Mouse (Mus musculus) kidney, adult 2 months (tissue): ENCODE measurements around the gene Eva1c. TPM values are rescaled to one million over a fixed set of nuclear protein-coding genes. Genes with fewer than 3 reads are reported as not detected.

Experiments
- DNase-seq: peaks from one replicate; pipeline ENCODE4 v3.0.0; 2021
- H3K27ac ChIP-seq: fragments of 200-500 bp; 2 replicates; pipeline ENCODE4 v1.5.1; 2012; ENCODE audit warnings: low read depth, low read length, control low read depth, inconsistent platforms; ENCODE audit not compliant: insufficient read depth
- H3K27me3 ChIP-seq: fragments of 200-500 bp; replicated peaks from 2 replicates; pipeline ENCODE4 v1.6.1; 2012; ENCODE audit warnings: mild to moderate bottlenecking, moderate library complexity, low read length, inconsistent platforms; ENCODE audit not compliant: control insufficient read depth, insufficient read depth
- H3K36me3 ChIP-seq: fragments of 200-500 bp; 2 replicates; pipeline ENCODE4 v1.6.1; 2012; ENCODE audit warnings: mild to moderate bottlenecking, moderate library complexity, low read length, inconsistent platforms; ENCODE audit not compliant: control insufficient read depth, insufficient read depth
- H3K4me1 ChIP-seq: fragments of 200-500 bp; 2 replicates; pipeline ENCODE4 v1.6.1; 2011; ENCODE audit warnings: low read length; ENCODE audit not compliant: control insufficient read depth, insufficient read depth
- H3K4me3 ChIP-seq: fragments of 200-500 bp; 2 replicates; pipeline ENCODE4 v1.5.1; 2011; ENCODE audit warnings: mild to moderate bottlenecking, low read depth, low read length, control low read depth; ENCODE audit not compliant: insufficient read depth
- CTCF ChIP-seq: fragments of 200-500 bp; conservative IDR thresholded peaks from 2 replicates; pipeline ENCODE4 v1.5.1; 2011; ENCODE audit warnings: low read depth, mild to moderate bottlenecking, control low read depth, low read length, moderate library complexity, mixed read lengths; ENCODE audit not compliant: insufficient read depth, insufficient read length
- POLR2A ChIP-seq: fragments of 200-500 bp; IDR thresholded peaks from one replicate; pipeline ENCODE4 v1.6.1; 2011; ENCODE audit warnings: low read depth, low read length, control low read depth
- WGBS: fragments of 180-500 bp; shearing (Covaris S2); methylation state at CpG from one replicate; pipeline ENCODE4 v1.1.7; 2018; 5-methylcytosine and 5-hydroxymethylcytosine counted together
- polyA plus RNA-seq: library from polyadenylated mRNA; depleted of rRNA; stranded (reverse); fragments of >200 nt; gene quantifications from 2 replicates; pipeline ENCODE4 v1.2.3, GENCODE M21; 2012

Eva1c gene
- polyA plus RNA-seq, 1 experiment: 5.8 TPM

DNA sequence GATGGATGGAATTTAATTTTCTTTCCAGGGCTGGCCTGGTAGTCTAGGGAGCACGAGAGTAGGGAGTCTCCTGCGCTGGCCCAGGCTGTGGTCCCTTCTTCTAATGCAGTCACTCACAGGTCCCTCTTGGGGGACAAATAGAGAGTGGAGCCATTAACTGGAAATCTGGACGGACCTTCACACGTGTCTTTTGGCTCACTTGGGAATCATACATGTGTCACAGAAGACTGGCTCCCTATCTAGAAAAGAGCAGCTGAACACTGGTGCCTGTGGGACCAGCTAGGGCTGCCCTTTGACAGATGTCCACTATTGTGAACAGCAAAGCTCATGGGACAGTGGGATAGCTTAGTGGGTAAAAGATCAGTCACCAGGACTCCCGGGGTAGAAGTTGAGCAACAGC, 478 bp upstream of the Eva1c start:
- no peak for DNase-seq
- Histone ChIP-seq H3K27me3 (no peaks in the 10 kb centered on the region), H3K27ac (no peak overlapping the region), H3K36me3 (no peaks in the 10 kb centered on the region), H3K4me3 (no peak overlapping the region), H3K4me1 (no peaks in the 10 kb centered on the region)
- 88% methylated on average over 5 of the region's 5 CpGs for whole genome bisulfite sequencing
- TF ChIP-seq CTCF (no peak), POLR2A (no peak)

GRCm38 (mm10) chr16:90827498-90827897, 979 bp downstream of the Eva1c start:
- H3K36me3 ChIP-seq: no peaks in the 10 kb centered on the region
- 89% methylated on average over 9 of the region's 9 CpGs for WGBS
- H3K27me3 ChIP-seq: no peaks in the 10 kb centered on the region
- no peak overlapping the region for H3K4me3 ChIP-seq
- DNase-seq: no peak
- no peak overlapping the region for H3K27ac ChIP-seq
- no peaks in the 10 kb centered on the region for H3K4me1 ChIP-seq
- no peak for TF ChIP-seq CTCF
- no peak for TF ChIP-seq POLR2A

- no peak for DNase-seq
- Histone ChIP-seq H3K36me3 (no peaks in the 10 kb centered on the region), H3K27me3 (no peaks in the 10 kb centered on the region), H3K4me1 (no peaks in the 10 kb centered on the region), H3K27ac (no peak overlapping the region), H3K4me3 (no peak overlapping the region)
- WGBS: 87% methylated on average over 7 of the region's 7 CpGs
- TF ChIP-seq POLR2A (no peak), CTCF (no peak)
Measured at GRCm38 (mm10) chr16:90829136-90829535, 2.6 kb downstream of the Eva1c start.

- under 1% methylated on average over 45 of the region's 45 CpGs for WGBS
- peak overlapping the region; percentile 61 for H3K4me3 ChIP-seq
- peak; percentile 95 for DNase-seq
- peak overlapping the region; percentile 47; the same call in 1 of the 2 replicates for H3K27ac ChIP-seq
- H3K4me1 ChIP-seq: no peaks in the 10 kb centered on the region
- peak; percentile 69 for TF ChIP-seq CTCF
- TF ChIP-seq POLR2A: no peak
- H3K27me3 ChIP-seq: no peaks in the 10 kb centered on the region
- H3K36me3 ChIP-seq: no peaks in the 10 kb centered on the region
Measured at GRCm38 (mm10) chr16:90829894-90830685, 3.6 kb downstream of the Eva1c start.

- WGBS: 2% methylated on average over 67 of the region's 67 CpGs
- DNase-seq: peak; percentile 90
- no peaks in the 10 kb centered on the region for H3K36me3 ChIP-seq
- no peaks in the 10 kb centered on the region for H3K27me3 ChIP-seq
- no peaks in the 10 kb centered on the region for H3K4me1 ChIP-seq
- peak overlapping the region; percentile 61 for H3K4me3 ChIP-seq
- H3K27ac ChIP-seq: peak overlapping the region; percentile 47; the same call in 1 of the 2 replicates
- TF ChIP-seq POLR2A (no peak), CTCF (no peak)
Measured at GRCm38 (mm10) chr16:90830686-90831439, 4.3 kb downstream of the Eva1c start.

DNA sequence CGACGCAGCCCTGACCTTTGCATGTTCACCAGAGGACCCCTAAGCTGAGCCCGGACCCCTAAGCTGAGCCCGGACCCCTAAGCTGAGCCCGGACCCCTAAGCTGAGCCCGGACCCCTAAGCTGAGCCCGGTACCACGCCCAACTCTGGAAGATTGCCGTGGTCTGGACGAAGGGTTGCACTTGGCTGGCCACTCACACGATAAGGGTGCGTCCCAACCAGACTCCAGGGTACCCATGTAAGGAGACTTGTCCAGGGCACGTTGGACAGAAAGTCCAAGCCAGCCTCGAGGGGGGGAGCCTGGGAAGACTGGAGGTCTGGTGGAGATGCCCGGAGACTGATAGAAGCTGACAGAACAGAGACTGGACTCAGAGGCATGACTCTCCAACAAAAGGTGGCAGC, 5.2 kb downstream of the Eva1c start:
- Histone ChIP-seq H3K4me3 (peak overlapping the region; percentile 61), H3K36me3 (no peaks in the 10 kb centered on the region), H3K4me1 (no peaks in the 10 kb centered on the region), H3K27me3 (no peaks in the 10 kb centered on the region), H3K27ac (no peak overlapping the region)
- WGBS: 19% methylated on average over 15 of the region's 15 CpGs
- DNase-seq: no peak
- TF ChIP-seq CTCF: no peak
- no peak for TF ChIP-seq POLR2A

DNA sequence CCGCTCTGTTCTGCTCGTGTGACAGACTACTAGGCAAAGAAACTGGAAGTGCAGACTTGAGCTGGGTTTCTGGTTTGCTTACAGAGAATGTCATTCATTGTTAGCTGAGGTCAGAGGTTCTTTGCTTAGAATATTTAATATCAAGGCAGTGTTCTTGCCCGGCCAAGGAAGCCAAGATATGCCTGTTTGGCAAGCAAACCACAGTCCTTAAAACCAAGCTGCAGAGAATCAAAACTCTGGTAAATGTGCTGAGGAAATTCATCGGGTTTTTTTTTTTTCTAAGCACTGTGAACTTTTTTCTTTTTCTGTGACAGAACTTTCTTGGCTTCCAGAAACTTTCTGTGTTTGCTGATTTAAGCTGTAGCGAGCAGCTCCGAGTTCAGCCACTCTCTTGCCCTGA, 6.0 kb downstream of the Eva1c start:
- H3K27ac ChIP-seq: no peak overlapping the region
- H3K4me1 ChIP-seq: no peaks in the 10 kb centered on the region
- no peaks in the 10 kb centered on the region for H3K36me3 ChIP-seq
- H3K4me3 ChIP-seq: no peak overlapping the region
- DNase-seq: no peak
- TF ChIP-seq POLR2A (no peak), CTCF (no peak)
- H3K27me3 ChIP-seq: no peaks in the 10 kb centered on the region
- WGBS: 52% methylated on average over 6 of the region's 6 CpGs
